Mouse (Mus musculus): Measurements from ENCODE around the gene Ncf1. TPM values are rescaled to one million over a fixed set of nuclear protein-coding genes. Genes with fewer than 3 reads are reported as not detected.

Ncf1 gene
- polyA plus RNA-seq, 1 experiment from 2014 or later = 2.2 TPM

GRCm38 (mm10) chr5:134209931-134210554 is 19.4 kb downstream of the Ncf1 start:
- Histone ChIP-seq H3K27ac (ENCODE audit: poor library complexity, severe bottlenecking) (no peak overlapping the region), H3K4me3 (no peak overlapping the region), H3K4me1 (replicated peaks) (peaks cover 5% of the 10 kb centered on the region; the same call in 1 of the 2 replicates), H3K9me3 (replicated peaks) (0 out of 2 replicates have a peak, but pooled peaks cover 11% of the 10 kb centered on the region), H3K9ac (no peak overlapping the region), H3K27me3 (replicated peaks) (no peaks in the 10 kb centered on the region), H3K36me3 (peaks cover 21% of the 10 kb centered on the region; the same call in 1 of the 2 replicates), H3K4me2 (no peak overlapping the region)
- WGBS = 40% methylated on average over 11 of the region's 11 CpGs
- no peak for ATAC-seq (ENCODE audit: insufficient number of reproducible peaks, low FRiP score)

- Histone ChIP-seq H3K27me3 (replicated peaks) (no peaks in the 10 kb centered on the region), H3K27ac (ENCODE audit: poor library complexity, severe bottlenecking) (no peak overlapping the region)
- WGBS = 77% methylated on average over 10 of the region's 10 CpGs
These were observed 22.7 kb downstream of the Ncf1 start for GRCm38 (mm10) chr5:134206721-134207120.

GRCm38 (mm10) chr5:134193664-134194063 is 35.8 kb downstream of the Ncf1 start:
- Histone ChIP-seq H3K36me3 (peaks cover 35% of the 10 kb centered on the region), H3K4me3 (no peak overlapping the region), H3K27me3 (replicated peaks) (no peaks in the 10 kb centered on the region), H3K9me3 (replicated peaks) (no peaks in the 10 kb centered on the region), H3K27ac (ENCODE audit: poor library complexity, severe bottlenecking) (no peak overlapping the region), H3K4me2 (no peak overlapping the region), H3K9ac (no peak overlapping the region), H3K4me1 (replicated peaks) (no peaks in the 10 kb centered on the region)
- no peak for ATAC-seq (ENCODE audit: insufficient number of reproducible peaks, low FRiP score)
- WGBS = 83% methylated on average over 8 of the region's 8 CpGs

More at GRCm38 (mm10) chr5:134206721-134207120, 22.7 kb downstream of the Ncf1 start:
- Histone ChIP-seq H3K4me2 (no peak overlapping the region), H3K4me1 (replicated peaks) (peaks cover 5% of the 10 kb centered on the region; the same call in 1 of the 2 replicates), H3K9me3 (replicated peaks) (0 out of 2 replicates have a peak, but pooled peaks cover 11% of the 10 kb centered on the region), H3K36me3 (peaks cover 38% of the 10 kb centered on the region), H3K9ac (no peak overlapping the region), H3K4me3 (no peak overlapping the region)
- ATAC-seq (ENCODE audit: insufficient number of reproducible peaks, low FRiP score) = no peak

- Histone ChIP-seq H3K9ac (no peak overlapping the region), H3K27ac (ENCODE audit: poor library complexity, severe bottlenecking) (no peak overlapping the region), H3K4me3 (no peak overlapping the region), H3K9me3 (replicated peaks) (no peaks in the 10 kb centered on the region), H3K4me2 (no peak overlapping the region), H3K27me3 (replicated peaks) (no peaks in the 10 kb centered on the region), H3K36me3 (0 out of 2 replicates have a peak, but pooled peaks cover 4% of the 10 kb centered on the region), H3K4me1 (replicated peaks) (peaks cover 2% of the 10 kb centered on the region)
- 79% methylated on average over 7 of the region's 7 CpGs for WGBS
- no peak for ATAC-seq (ENCODE audit: insufficient number of reproducible peaks, low FRiP score)
These were observed 40.9 kb downstream of the Ncf1 start for GRCm38 (mm10) chr5:134188571-134188970.

GRCm38 (mm10) chr5:134186961-134187731 is 42.3 kb downstream of the Ncf1 start:
- peaks cover 12% of the 10 kb centered on the region for H3K4me1 ChIP-seq (replicated peaks)
- no peak for ATAC-seq (ENCODE audit: insufficient number of reproducible peaks, low FRiP score)
- no peaks in the 10 kb centered on the region for H3K27me3 ChIP-seq (replicated peaks)
- WGBS = 74% methylated on average over 4 of the region's 4 CpGs
- H3K4me3 ChIP-seq = no peak overlapping the region
- H3K9ac ChIP-seq = no peak overlapping the region
- H3K9me3 ChIP-seq (replicated peaks) = no peaks in the 10 kb centered on the region
- H3K36me3 ChIP-seq = 0 out of 2 replicates have a peak, but pooled peaks cover 4% of the 10 kb centered on the region
- H3K27ac ChIP-seq (ENCODE audit: poor library complexity, severe bottlenecking) = no peak overlapping the region
- H3K4me2 ChIP-seq = no peak overlapping the region

GRCm38 (mm10) chr5:134186059-134186458 is 43.4 kb downstream of the Ncf1 start:
- Histone ChIP-seq H3K4me2 (no peak overlapping the region), H3K36me3 (0 out of 2 replicates have a peak, but pooled peaks cover 2% of the 10 kb centered on the region), H3K27ac (ENCODE audit: poor library complexity, severe bottlenecking) (no peak overlapping the region), H3K9ac (no peak overlapping the region), H3K27me3 (replicated peaks) (no peaks in the 10 kb centered on the region), H3K4me3 (no peak overlapping the region), H3K9me3 (replicated peaks) (no peaks in the 10 kb centered on the region), H3K4me1 (replicated peaks) (peaks cover 12% of the 10 kb centered on the region)
- no peak for ATAC-seq (ENCODE audit: insufficient number of reproducible peaks, low FRiP score)
- WGBS = 83% methylated on average over 3 of the region's 3 CpGs

- peak; percentile 98 for ATAC-seq (ENCODE audit: insufficient number of reproducible peaks, low FRiP score)
- H3K9ac ChIP-seq = peak within 1 kb of the TSS; percentile 87
- under 1% methylated on average over 92 of the region's 92 CpGs for WGBS
- H3K36me3 ChIP-seq = no peaks in the 10 kb centered on the region
- peaks cover 12% of the 10 kb centered on the region for H3K4me1 ChIP-seq (replicated peaks)
- peak within 1 kb of the TSS; percentile 78 for H3K4me2 ChIP-seq
- peak within 1 kb of the TSS; percentile 87 for H3K27ac ChIP-seq (ENCODE audit: poor library complexity, severe bottlenecking)
- peak within 1 kb of the TSS; percentile 75 for H3K4me3 ChIP-seq
- no peaks in the 10 kb centered on the region for H3K27me3 ChIP-seq (replicated peaks)
- no peaks in the 10 kb centered on the region for H3K9me3 ChIP-seq (replicated peaks)
These were observed 45.3 kb downstream of the Ncf1 start, which contains the start of gene Gtf2ird2 for GRCm38 (mm10) chr5:134183880-134184808. Gtf2ird2 (plus strand) TSS chr5:134184019.

- Histone ChIP-seq H3K27me3 (replicated peaks) (no peaks in the 10 kb centered on the region), H3K4me1 (replicated peaks) (peaks cover 12% of the 10 kb centered on the region), H3K4me3 (peak overlapping the region; percentile 75), H3K27ac (ENCODE audit: poor library complexity, severe bottlenecking) (no peak overlapping the region; the same call in 1 of the 2 replicates), H3K36me3 (no peaks in the 10 kb centered on the region), H3K9ac (peak overlapping the region; percentile 87), H3K4me2 (peak overlapping the region; percentile 78), H3K9me3 (replicated peaks) (no peaks in the 10 kb centered on the region)
- ATAC-seq (ENCODE audit: insufficient number of reproducible peaks, low FRiP score) = no peak
- WGBS = 59% methylated on average over 7 of the region's 7 CpGs
These were observed 46.3 kb downstream of the Ncf1 start for GRCm38 (mm10) chr5:134183162-134183561.

GRCm38 (mm10) chr5:134182735-134183134 is 46.7 kb downstream of the Ncf1 start:
- 65% methylated on average over 4 of the region's 4 CpGs for WGBS
- Histone ChIP-seq H3K9me3 (replicated peaks) (no peaks in the 10 kb centered on the region), H3K9ac (no peak overlapping the region)

GRCm38 (mm10) chr5:134182172-134182571 is 47.3 kb downstream of the Ncf1 start:
- H3K4me3 ChIP-seq = no peak overlapping the region
- ATAC-seq (ENCODE audit: insufficient number of reproducible peaks, low FRiP score) = no peak
- H3K9me3 ChIP-seq (replicated peaks) = no peaks in the 10 kb centered on the region
- peaks cover 12% of the 10 kb centered on the region for H3K4me1 ChIP-seq (replicated peaks)
- no peaks in the 10 kb centered on the region for H3K36me3 ChIP-seq
- no peak overlapping the region for H3K27ac ChIP-seq (ENCODE audit: poor library complexity, severe bottlenecking)
- 55% methylated on average over 3 of the region's 3 CpGs for WGBS
- H3K9ac ChIP-seq = no peak overlapping the region
- H3K27me3 ChIP-seq (replicated peaks) = no peaks in the 10 kb centered on the region
- no peak overlapping the region for H3K4me2 ChIP-seq

More at GRCm38 (mm10) chr5:134182735-134183134, 46.7 kb downstream of the Ncf1 start:
- Histone ChIP-seq H3K36me3 (no peaks in the 10 kb centered on the region), H3K4me2 (peak overlapping the region; percentile 78; the same call in 1 of the 2 replicates), H3K27ac (ENCODE audit: poor library complexity, severe bottlenecking) (0 out of 2 replicates have a peak overlapping the region, but pooled peaks have one; percentile 14), H3K4me1 (replicated peaks) (peaks cover 12% of the 10 kb centered on the region), H3K4me3 (0 out of 2 replicates have a peak overlapping the region, but pooled peaks have one; percentile 75), H3K27me3 (replicated peaks) (no peaks in the 10 kb centered on the region)
- ATAC-seq (ENCODE audit: insufficient number of reproducible peaks, low FRiP score) = no peak
